Mouse (Mus musculus) C2C12 (cell line): ENCODE measurements at regions not wholly inside any gene's neighbourhood (a gene's known extent, or its start where the extent isn't known, plus 50 kb on each side); places are given as distances from the start of the nearest gene placed in this dataset.

Source experiments
- CTCF ChIP-seq: IDR thresholded peaks from one replicate; pipeline ENCODE4 v1.5.1; 2011; ENCODE audit not compliant: control insufficient read depth, insufficient read depth, insufficient read length
- MYOD1 ChIP-seq: IDR thresholded peaks from one replicate; pipeline ENCODE4 v1.6.1; 2011; ENCODE audit warnings: low read depth; ENCODE audit not compliant: control insufficient read depth, insufficient read length
- USF1 ChIP-seq: IDR thresholded peaks from one replicate; pipeline ENCODE4 v1.6.1; 2011; ENCODE audit warnings: low read depth, mild to moderate bottlenecking, control low read depth, moderate library complexity

DNA sequence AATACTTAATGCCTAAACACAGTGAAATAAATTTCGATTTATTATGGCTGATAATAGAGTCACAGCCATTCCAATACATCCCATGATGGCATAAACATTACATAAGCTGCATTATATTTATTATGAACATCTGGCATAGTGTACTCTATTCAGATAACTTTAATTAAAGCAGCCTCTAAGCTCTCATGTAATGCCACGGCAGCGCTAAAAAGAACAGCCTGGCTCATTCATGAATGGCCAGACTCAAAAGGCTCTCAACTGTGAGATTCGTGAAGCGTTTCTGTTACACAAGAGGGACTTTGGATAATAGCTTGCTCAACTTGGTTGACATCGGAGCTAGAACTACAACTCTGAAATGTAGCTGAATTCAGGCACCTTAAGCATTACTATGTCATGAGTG, 497.1 kb upstream of the Adamts16 start:
- TF ChIP-seq MYOD1 (no peak), CTCF (no peak), USF1 (no peak)
